Mouse (Mus musculus) neural tube, embryonic 10.5 days (tissue): Measurements from ENCODE around the gene Fbxo24.

ENCODE experiments used
- DNase-seq: peaks from one replicate; pipeline ENCODE4 v3.0.0-alpha.2; 2017; ENCODE audit warnings: low spot score; ENCODE audit errors: extremely low spot score

Fbxo24 gene

GRCm38 (mm10) chr5:137562965-137563364, 65.8 kb downstream of the Fbxo24 start:
- DNase-seq, result no peak
